Mouse (Mus musculus) stomach, embryonic 14.5 days (tissue): ENCODE measurements around the gene Mvb12a. TPM values are rescaled to one million over a fixed set of nuclear protein-coding genes. Genes with fewer than 3 reads are reported as not detected.
A peak's percentile ranks its signal among the peaks of the same experiment; 100 is the strongest.

Source experiments
- ATAC-seq: fragments of 200-750 bp; cut with Nextera tagmentation; 2 replicates; pipeline ENCODE4 v1.8.0; 2017; ENCODE audit warnings: low read depth, moderate TSS enrichment; ENCODE audit not compliant: insufficient number of reproducible peaks, insufficient read depth, low FRiP score
- H3K27ac ChIP-seq: fragments of 300-500 bp; sonication (generic); 2 replicates; pipeline ENCODE4 v1.5.1; 2014; ENCODE audit warnings: mild to moderate bottlenecking, low read length, moderate library complexity, mixed read lengths
- H3K27me3 ChIP-seq: fragments of 300-500 bp; sonication (generic); 2 replicates; pipeline ENCODE4 v1.6.1; 2014; ENCODE audit warnings: low read length, control low read depth, mixed read lengths; ENCODE audit not compliant: control insufficient read depth, insufficient read depth
- H3K36me3 ChIP-seq: fragments of 300-500 bp; sonication (generic); 2 replicates; pipeline ENCODE4 v1.6.1; 2014; ENCODE audit warnings: mild to moderate bottlenecking, control low read depth, low read length, moderate library complexity, mixed read lengths; ENCODE audit not compliant: control insufficient read depth, insufficient read depth
- H3K4me1 ChIP-seq: fragments of 300-500 bp; sonication (generic); 2 replicates; pipeline ENCODE4 v1.6.1; 2014; ENCODE audit warnings: low read length, control low read depth, mixed read lengths; ENCODE audit not compliant: control insufficient read depth, insufficient read depth
- H3K4me2 ChIP-seq: fragments of 300-500 bp; sonication (generic); replicated peaks from 2 replicates; pipeline ENCODE4 v1.6.1; 2014; ENCODE audit warnings: low read depth, low read length, control low read depth
- H3K4me3 ChIP-seq: fragments of 300-500 bp; sonication (generic); 2 replicates; pipeline ENCODE4 v1.5.1; 2014; ENCODE audit warnings: low read depth, low read length, control low read depth
- H3K9ac ChIP-seq: fragments of 300-500 bp; sonication (generic); replicated peaks from 2 replicates; pipeline ENCODE4 v1.6.1; 2014; ENCODE audit warnings: low read depth, mild to moderate bottlenecking, control low read depth, low read length, moderate library complexity, mixed read lengths
- H3K9me3 ChIP-seq: fragments of 300-500 bp; sonication (generic); 2 replicates; pipeline ENCODE4 v1.6.1; 2016; ENCODE audit warnings: low read depth, low read length, control low read depth; ENCODE audit not compliant: control insufficient read depth
- WGBS: fragments of 180-500 bp; shearing (Covaris S2); extraction: QIAGEN DNeasy Blood & Tissue Kit; methylation state at CpG from one replicate; pipeline ENCODE4 v1.1.7; 2014; 5-methylcytosine and 5-hydroxymethylcytosine counted together
- polyA plus RNA-seq: library from polyadenylated mRNA; unstranded; fragments of >200 nt; fragmentation: Nextera tagmentation; extraction: Ambion mirVana; gene quantifications from 2 replicates; pipeline ENCODE4 v1.2.1, GENCODE M21; 2014

Gene Mvb12a
- polyA plus RNA-seq, 1 experiment from 2014 or later = 105 TPM

GRCm38 (mm10) chr8:71563992-71564391, 21.3 kb downstream of the Mvb12a start:
- Histone ChIP-seq H3K27ac (no peak overlapping the region), H3K36me3 (no peaks in the 10 kb centered on the region), H3K9me3 (0 out of 2 replicates have a peak, but pooled peaks cover 2% of the 10 kb centered on the region), H3K4me1 (peaks cover 11% of the 10 kb centered on the region; the same call in 1 of the 2 replicates), H3K9ac (no peak overlapping the region), H3K4me2 (no peak overlapping the region), H3K27me3 (0 out of 2 replicates have a peak, but pooled peaks cover 10% of the 10 kb centered on the region), H3K4me3 (no peak overlapping the region)
- no peak for ATAC-seq
- 85% methylated on average over 4 of the region's 4 CpGs for WGBS

DNA sequence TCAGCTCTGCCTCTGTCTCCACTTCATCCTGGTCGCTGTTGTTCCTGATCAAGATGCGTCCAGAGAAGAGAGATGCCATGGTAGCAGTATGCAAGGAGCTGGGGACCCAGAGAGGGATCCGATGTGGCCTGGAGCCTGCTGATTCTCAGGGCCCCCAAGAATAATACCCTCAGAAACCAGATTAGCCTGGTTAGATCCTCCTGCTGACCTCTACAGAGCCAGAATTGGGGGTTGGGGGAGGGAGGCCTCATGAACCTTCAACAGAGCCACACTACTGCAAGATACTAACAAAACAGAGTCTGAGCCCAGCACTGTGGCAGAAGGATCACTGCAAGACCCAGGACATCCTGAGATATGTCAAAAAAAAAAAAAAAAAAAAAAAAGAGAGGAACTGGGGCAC, 23.8 kb downstream of the Mvb12a start, which contains the start of gene Nxnl1:
Nxnl1 (minus strand) TSS at position 101 of the 400 bp plus-strand sequence.
- Histone ChIP-seq H3K36me3 (no peaks in the 10 kb centered on the region), H3K4me2 (no peak within 1 kb of the TSS), H3K9me3 (0 out of 2 replicates have a peak, but pooled peaks cover 2% of the 10 kb centered on the region), H3K27ac (no peak within 1 kb of the TSS), H3K4me1 (peaks cover 19% of the 10 kb centered on the region), H3K27me3 (0 out of 2 replicates have a peak, but pooled peaks cover 7% of the 10 kb centered on the region), H3K4me3 (no peak within 1 kb of the TSS), H3K9ac (no peak within 1 kb of the TSS)
- 74% methylated on average over 3 of the region's 3 CpGs for WGBS
- ATAC-seq = no peak

GRCm38 (mm10) chr8:71567587-71567986, 24.9 kb downstream of the Mvb12a start:
- Histone ChIP-seq H3K36me3 (no peaks in the 10 kb centered on the region), H3K27ac (no peak overlapping the region), H3K4me2 (no peak overlapping the region), H3K4me3 (no peak overlapping the region), H3K9me3 (0 out of 2 replicates have a peak, but pooled peaks cover 2% of the 10 kb centered on the region), H3K27me3 (0 out of 2 replicates have a peak, but pooled peaks cover under 1% of the 10 kb centered on the region), H3K9ac (no peak overlapping the region), H3K4me1 (peaks cover 17% of the 10 kb centered on the region)
- WGBS = 72% methylated on average over 7 of the region's 7 CpGs
- ATAC-seq = no peak

DNA sequence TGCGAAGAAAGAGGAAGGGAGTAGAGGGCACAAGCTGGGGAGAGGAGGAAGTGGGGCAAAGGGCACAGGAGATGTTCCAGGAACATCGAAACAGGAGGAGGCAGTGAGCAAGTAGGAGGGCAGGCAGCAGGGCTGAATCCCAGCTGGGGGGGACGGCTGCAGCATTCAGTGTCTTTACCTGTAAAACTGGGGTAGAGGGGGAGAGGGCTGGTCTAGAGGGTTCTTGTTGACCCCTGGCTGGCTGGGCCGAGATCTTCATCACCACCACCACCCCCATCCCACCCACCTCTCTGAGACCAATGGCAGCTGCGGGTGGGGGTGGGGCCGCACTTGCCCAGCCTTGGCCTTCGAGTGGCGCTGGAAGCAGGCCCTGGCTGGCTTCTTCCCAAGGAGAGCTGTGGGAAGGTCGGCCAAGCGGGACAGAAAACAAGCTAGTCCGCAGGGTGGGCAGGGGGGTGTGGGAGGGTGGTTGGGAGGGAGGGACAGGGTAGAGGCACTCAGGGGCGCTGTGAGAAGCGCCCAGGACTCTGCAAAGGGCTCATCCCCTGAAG, 25.7 kb downstream of the Mvb12a start, which contains the start of gene Slc27a1:
Slc27a1 (plus strand) TSS at position 496 of the 551 bp plus-strand sequence.
- H3K27me3 ChIP-seq = no peaks in the 10 kb centered on the region
- peaks cover 14% of the 10 kb centered on the region for H3K4me1 ChIP-seq
- H3K27ac ChIP-seq = peak within 1 kb of the TSS; percentile 46; the same call in 1 of the 2 replicates
- WGBS = 15% methylated on average over 13 of the region's 13 CpGs
- peak within 1 kb of the TSS; percentile 36; the same call in 1 of the 2 replicates for H3K9ac ChIP-seq
- H3K4me3 ChIP-seq = peak within 1 kb of the TSS; percentile 41
- no peak for ATAC-seq
- H3K36me3 ChIP-seq = no peaks in the 10 kb centered on the region
- H3K9me3 ChIP-seq = 0 out of 2 replicates have a peak, but pooled peaks cover 2% of the 10 kb centered on the region
- H3K4me2 ChIP-seq = peak within 1 kb of the TSS; percentile 80

DNA sequence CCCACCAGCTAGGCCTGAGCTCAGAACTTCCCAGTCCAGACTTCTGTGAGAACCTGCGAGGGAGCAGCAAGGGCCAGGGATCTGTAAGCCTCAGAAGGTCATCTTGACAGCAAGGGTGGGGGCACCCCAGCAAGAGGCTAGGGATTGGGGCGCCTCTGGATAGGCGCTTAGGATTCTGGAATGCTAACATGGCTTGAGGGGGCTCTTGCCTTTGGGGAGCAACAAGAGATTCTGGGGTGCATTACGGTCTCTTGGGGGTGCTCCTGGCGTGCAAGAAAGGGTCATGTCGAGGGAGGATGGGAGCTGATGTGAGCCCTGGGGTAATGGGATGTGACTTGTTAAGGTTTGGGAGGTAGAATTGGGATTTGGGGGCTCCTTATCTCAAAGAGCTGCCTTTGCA, 26.2 kb downstream of the Mvb12a start:
- Histone ChIP-seq H3K27me3 (no peaks in the 10 kb centered on the region), H3K4me3 (peak overlapping the region; percentile 41), H3K9me3 (0 out of 2 replicates have a peak, but pooled peaks cover 2% of the 10 kb centered on the region), H3K36me3 (no peaks in the 10 kb centered on the region), H3K9ac (0 out of 2 replicates have a peak overlapping the region, but pooled peaks have one; percentile 36), H3K4me1 (peaks cover 14% of the 10 kb centered on the region), H3K27ac (peak overlapping the region; percentile 46; the same call in 1 of the 2 replicates), H3K4me2 (peak overlapping the region; percentile 80)
- 25% methylated on average over 6 of the region's 6 CpGs for WGBS
- ATAC-seq = no peak

- Histone ChIP-seq H3K9me3 (no peaks in the 10 kb centered on the region), H3K36me3 (no peaks in the 10 kb centered on the region), H3K27ac (peak overlapping the region; percentile 46; the same call in 1 of the 2 replicates), H3K4me1 (peaks cover 14% of the 10 kb centered on the region), H3K4me2 (peak overlapping the region; percentile 80), H3K4me3 (peak overlapping the region; percentile 41), H3K9ac (peak overlapping the region; percentile 36; the same call in 1 of the 2 replicates), H3K27me3 (no peaks in the 10 kb centered on the region)
- peak; percentile 80 for ATAC-seq
- under 1% methylated on average over 51 of the region's 51 CpGs for WGBS
Observed at GRCm38 (mm10) chr8:71569366-71570290, 26.9 kb downstream of the Mvb12a start.

DNA sequence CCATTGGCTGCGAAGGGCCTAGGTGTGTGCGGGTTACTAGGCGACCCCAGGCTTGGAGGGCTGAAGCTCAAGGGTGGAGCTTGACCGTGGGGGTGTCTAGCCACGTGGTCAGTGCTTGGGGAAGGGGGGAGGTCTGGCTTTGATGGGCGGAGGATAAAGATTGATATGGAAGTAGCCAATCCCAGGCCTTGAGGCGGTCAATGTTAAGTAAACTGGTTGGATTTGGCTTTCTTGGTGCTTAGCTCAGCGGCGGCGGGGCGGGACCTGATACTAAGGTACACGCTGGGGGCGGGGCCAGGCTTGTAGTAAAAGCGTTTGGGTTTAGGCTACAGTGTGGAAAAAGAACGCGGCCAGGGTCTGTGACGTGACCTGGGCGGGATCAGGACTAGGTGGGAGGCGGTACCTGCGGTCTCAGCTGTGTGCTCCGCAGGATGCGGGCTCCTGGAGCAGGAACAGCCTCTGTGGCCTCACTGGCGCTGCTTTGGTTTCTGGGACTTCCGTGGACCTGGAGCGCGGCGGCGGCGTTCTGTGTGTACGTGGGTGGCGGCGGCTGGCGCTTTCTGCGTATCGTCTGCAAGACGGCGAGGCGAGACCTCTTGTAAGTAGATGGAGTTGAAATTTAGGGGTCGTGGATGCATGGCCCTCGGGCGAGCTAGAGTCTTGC, 27.7 kb downstream of the Mvb12a start:
- peaks cover 14% of the 10 kb centered on the region for H3K4me1 ChIP-seq
- H3K9ac ChIP-seq = peak overlapping the region; percentile 45
- WGBS = 1% methylated on average over 41 of the region's 41 CpGs
- no peaks in the 10 kb centered on the region for H3K9me3 ChIP-seq
- H3K4me2 ChIP-seq = peak overlapping the region; percentile 80
- peak overlapping the region; percentile 35; the same call in 1 of the 2 replicates for H3K27ac ChIP-seq
- no peaks in the 10 kb centered on the region for H3K36me3 ChIP-seq
- peak overlapping the region; percentile 41 for H3K4me3 ChIP-seq
- no peaks in the 10 kb centered on the region for H3K27me3 ChIP-seq
- peak; percentile 92 for ATAC-seq

- ATAC-seq = no peak
- Histone ChIP-seq H3K4me3 (no peak overlapping the region), H3K36me3 (no peaks in the 10 kb centered on the region), H3K4me1 (peaks cover 14% of the 10 kb centered on the region), H3K27me3 (no peaks in the 10 kb centered on the region), H3K4me2 (no peak overlapping the region; the same call in 1 of the 2 replicates), H3K9ac (no peak overlapping the region), H3K27ac (no peak overlapping the region), H3K9me3 (no peaks in the 10 kb centered on the region)
- WGBS = 91% methylated on average over 2 of the region's 2 CpGs
Observed at GRCm38 (mm10) chr8:71572077-71572476, 29.4 kb downstream of the Mvb12a start.
